Mouse (Mus musculus): ENCODE measurements around the gene Ppm1b.

DNA sequence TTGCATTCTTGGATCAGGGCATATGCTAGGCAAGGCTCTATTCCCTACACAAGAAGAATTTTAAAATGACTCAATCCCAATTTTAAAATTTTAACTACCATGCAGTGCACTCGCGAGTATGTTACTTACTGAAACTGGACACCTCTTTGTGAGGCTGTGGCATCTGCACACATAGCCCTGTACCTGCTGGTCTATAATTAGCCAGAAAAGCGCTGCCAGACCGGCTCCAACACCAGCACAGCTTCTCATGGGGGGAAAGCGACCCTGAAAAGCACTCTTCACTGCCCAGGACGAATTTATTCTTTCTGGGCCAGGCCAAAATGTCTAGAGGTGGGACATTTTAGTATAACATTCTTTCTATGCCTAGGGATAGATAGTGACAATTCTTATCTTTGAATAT lies 114.1 kb downstream of the Ppm1b start:
- TF ChIP-seq CTCF (IDR thresholded peaks at IDR 0.05; ENCODE audit: low read depth, low read length) (no peak), POLR2A (IDR thresholded peaks at IDR 0.05; ENCODE audit: borderline replicate concordance, low read depth, low read length) (no peak)
